Mouse (Mus musculus) CH12.LX (cell line): ENCODE measurements around the gene Minpp1. TPM values are rescaled to one million over a fixed set of nuclear protein-coding genes. Genes with fewer than 3 reads are reported as not detected.

Source experiments
- DNase-seq: peaks from one replicate; pipeline ENCODE4 v3.0.0-alpha.2; 2013; ENCODE audit errors: extremely low read depth
- H3K27ac ChIP-seq: 2 replicates; pipeline ENCODE4 v1.5.1; 2012; ENCODE audit warnings: low read depth, mild to moderate bottlenecking, control low read depth, moderate library complexity; ENCODE audit not compliant: insufficient read depth
- H3K27me3 ChIP-seq: replicated peaks from 2 replicates; pipeline ENCODE3; 2012; ENCODE audit warnings: inconsistent platforms
- H3K36me3 ChIP-seq, 2 experiments: replicated peaks in 1 of 2; 2 replicates each; pipeline versions ENCODE3 to v1.6.1; 2012; ENCODE audit warnings: inconsistent platforms in 1 of 2, low read length in 1 of 2, mild to moderate bottlenecking in 1 of 2, mixed read lengths in 1 of 2, moderate library complexity in 1 of 2; ENCODE audit not compliant: control insufficient read depth in 1 of 2, insufficient read depth in 1 of 2
- H3K4me1 ChIP-seq, 2 experiments: 2 replicates each; pipeline ENCODE4 v1.6.1; 2012; ENCODE audit warnings: inconsistent platforms in 1 of 2, moderate library complexity in 1 of 2; ENCODE audit not compliant: insufficient read depth in 2 of 2, control insufficient read depth in 1 of 2
- H3K4me2 ChIP-seq: 2 replicates; pipeline ENCODE4 v1.6.1; 2012; ENCODE audit warnings: low read depth, mild to moderate bottlenecking, control low read depth; ENCODE audit not compliant: poor library complexity, insufficient read depth, severe bottlenecking
- H3K4me3 ChIP-seq, 3 experiments: fragments of 150-350 bp in 1 of 3; sonication (generic) in 1 of 3; replicated peaks in 1 of 3; 2 replicates each; pipeline versions ENCODE3 to v1.5.1; 2011 to 2012; ENCODE audit warnings: low read depth in 2 of 3, low read length in 2 of 3, mild to moderate bottlenecking in 2 of 3, moderate library complexity in 2 of 3, control low read depth in 1 of 3, improper control_type of control experiment in 1 of 3, inconsistent platforms in 1 of 3, mixed read lengths in 1 of 3; ENCODE audit not compliant: poor library complexity in 1 of 3
- H3K79me2 ChIP-seq: replicated peaks from 2 replicates; pipeline ENCODE4 v1.6.1; 2012; ENCODE audit warnings: mild to moderate bottlenecking, moderate library complexity; ENCODE audit not compliant: control insufficient read depth, poor library complexity, insufficient read depth, severe bottlenecking; ENCODE audit errors: extremely low read depth
- H3K9ac ChIP-seq: 2 replicates; pipeline ENCODE4 v1.6.1; 2012; ENCODE audit warnings: low read depth, mild to moderate bottlenecking, control low read depth, moderate library complexity; ENCODE audit not compliant: insufficient read depth
- H3K9me3 ChIP-seq: replicated peaks from 2 replicates; pipeline ENCODE3; 2012; ENCODE audit warnings: low read length, inconsistent platforms, mixed read lengths
- CTCF ChIP-seq, 2 experiments: IDR thresholded peaks in 1 of 2; conservative IDR thresholded peaks in 1 of 2; 2 replicates each; pipeline ENCODE4 v1.5.1; 2011 to 2012; ENCODE audit warnings: low read depth in 2 of 2, low read length in 2 of 2, improper control_type of control experiment in 1 of 2, inconsistent platforms in 1 of 2, mild to moderate bottlenecking in 1 of 2, moderate library complexity in 1 of 2
- ELF1 ChIP-seq: IDR thresholded peaks from 2 replicates; pipeline ENCODE4 v1.6.1; 2014; ENCODE audit warnings: low read depth, mild to moderate bottlenecking, inconsistent platforms, low read length, improper control_type of control experiment
- IRF4 ChIP-seq: IDR thresholded peaks from 2 replicates; pipeline ENCODE4 v1.6.1; 2014; ENCODE audit warnings: low read depth, mild to moderate bottlenecking, inconsistent platforms, low read length, improper control_type of control experiment
- KAT2A ChIP-seq: IDR thresholded peaks from 2 replicates; pipeline ENCODE4 v1.6.1; 2012; ENCODE audit warnings: low read length, improper control_type of control experiment, inconsistent platforms; ENCODE audit not compliant: insufficient replicate concordance
- MAFK ChIP-seq: IDR thresholded peaks from 2 replicates; pipeline ENCODE4 v1.6.1; 2011; ENCODE audit warnings: low read length, improper control_type of control experiment; ENCODE audit not compliant: insufficient replicate concordance
- MAZ ChIP-seq: IDR thresholded peaks from 2 replicates; pipeline ENCODE4 v1.6.1; 2012; ENCODE audit warnings: low read depth, mild to moderate bottlenecking, inconsistent platforms, low read length, improper control_type of control experiment, moderate library complexity
- MXI1 ChIP-seq: IDR thresholded peaks from 2 replicates; pipeline ENCODE4 v1.6.1; 2011; ENCODE audit warnings: mild to moderate bottlenecking, low read depth, low read length, improper control_type of control experiment
- NRF1 ChIP-seq: IDR thresholded peaks from 2 replicates; pipeline ENCODE4 v1.6.1; 2014; ENCODE audit warnings: low read depth, mild to moderate bottlenecking, inconsistent platforms, low read length, improper control_type of control experiment, moderate library complexity
- TCF12 ChIP-seq: IDR thresholded peaks from 2 replicates; pipeline ENCODE4 v1.6.1; 2014; ENCODE audit warnings: low read depth, mild to moderate bottlenecking, inconsistent platforms, low read length, improper control_type of control experiment
- USF2 ChIP-seq: conservative IDR thresholded peaks from 2 replicates; pipeline ENCODE4 v1.6.1; 2011; ENCODE audit warnings: low read depth, low read length, improper control_type of control experiment
- ZC3H11A ChIP-seq: IDR thresholded peaks from 2 replicates; pipeline ENCODE4 v1.6.1; 2012; ENCODE audit warnings: low read depth, mild to moderate bottlenecking, inconsistent platforms, low read length, improper control_type of control experiment
- ZKSCAN1 ChIP-seq: IDR thresholded peaks from 2 replicates; pipeline ENCODE4 v1.6.1; 2012; ENCODE audit warnings: low read depth, inconsistent platforms, low read length, improper control_type of control experiment, borderline replicate concordance
- ZNF384 ChIP-seq: IDR thresholded peaks from 2 replicates; pipeline ENCODE4 v1.6.1; 2012; ENCODE audit warnings: low read depth, low read length, improper control_type of control experiment, inconsistent platforms
- dilution Hi-C: fragments of 300-500 bp; cut with MboI; formaldehyde crosslinking; loops from 2 replicates; pipeline ENCODE4 v1.14.3; 2020; ENCODE audit warnings: low sequenced_read_pairs; ENCODE audit not compliant: extremely low pct_unique_long_range_greater_than_20kb, extremely low pct_ligation_motif_present
- in situ Hi-C: fragments of 300-500 bp; cut with MboI; formaldehyde crosslinking; loops from 3 replicates; pipeline ENCODE4 v1.14.3; 2019; ENCODE audit warnings: low sequenced_read_pairs, low pct_ligation_motif_present, low pct_unique_long_range_greater_than_20kb, mixed read lengths
- polyA plus RNA-seq: library from polyadenylated mRNA; unstranded; fragments of >175 nt; gene quantifications from 2 replicates; pipeline ENCODE4 v1.2.1, GENCODE M21; 2012; ENCODE audit warnings: low read depth; ENCODE audit not compliant: insufficient read length
- total RNA-seq, 2 experiments: library from RNA; depleted of rRNA; stranded (reverse); fragments of 300-350 nt in 1 of 2; fragments of >200 nt in 1 of 2; gene quantifications; 2 replicates each; pipeline ENCODE4 v1.2.3; 2012 to 2014

Gene Minpp1
- total and polyA plus RNA-seq, 3 experiments: 50.5 to 73.2 (median 50.7) TPM

DNA sequence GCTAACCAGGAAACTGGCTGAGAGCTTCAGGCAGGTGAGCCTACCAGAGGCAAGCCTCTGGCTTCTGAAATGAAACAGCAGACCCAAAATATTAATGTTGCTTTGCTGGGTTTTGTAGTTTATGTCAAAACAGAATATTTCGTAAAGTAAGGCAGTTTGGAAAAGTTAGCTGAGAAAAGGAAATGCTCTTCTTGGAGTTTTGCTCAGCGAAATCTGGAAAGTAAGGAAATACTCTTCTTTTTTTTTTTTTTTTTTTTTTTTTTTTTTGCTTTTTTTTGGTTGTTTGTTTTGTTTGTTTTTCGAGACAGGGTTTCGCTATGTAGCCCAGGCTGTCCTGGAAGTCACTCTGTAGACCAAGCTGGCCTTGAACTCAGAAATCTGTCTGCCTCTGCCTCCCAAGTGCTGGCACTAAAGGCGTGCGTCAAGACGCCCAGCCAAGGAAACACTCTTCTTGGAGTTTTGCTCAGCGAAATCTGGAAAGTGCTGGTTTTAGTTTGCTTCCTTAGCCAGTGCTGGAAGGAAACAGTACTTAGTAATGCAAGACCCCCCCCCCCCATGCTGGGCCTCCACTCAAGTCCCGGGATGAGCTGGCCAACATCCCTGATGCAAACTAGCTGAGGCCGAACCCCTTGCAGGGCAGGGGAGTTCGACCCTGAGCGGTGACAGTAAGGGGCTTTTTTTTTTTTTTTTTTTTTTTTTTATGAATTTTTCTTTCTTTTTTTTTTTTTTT is 3.8 kb downstream of the Minpp1 start:
- H3K4me3 ChIP-seq: no peak overlapping the region
- dilution Hi-C loops: no loop called here
- no peak overlapping the region for H3K27ac ChIP-seq

DNA sequence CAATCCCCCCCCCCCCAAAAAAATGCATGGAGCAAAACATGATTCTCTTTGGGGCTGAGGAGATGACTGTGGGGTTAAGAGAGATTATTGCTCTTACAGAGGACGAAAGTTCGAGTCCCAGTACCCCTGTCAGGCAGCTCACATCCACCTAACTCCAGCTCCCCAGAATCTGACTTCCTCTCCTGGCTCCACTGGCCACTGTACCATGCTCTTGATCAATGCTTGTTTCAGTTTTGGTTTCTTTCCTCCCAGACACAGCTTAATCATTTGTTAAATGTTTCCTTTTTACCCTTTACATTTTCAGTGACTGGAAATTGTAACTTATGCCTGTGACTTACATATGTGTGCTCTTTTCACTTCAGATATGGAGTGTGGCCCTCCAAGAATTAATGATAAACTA is 5.4 kb downstream of the Minpp1 start:
- Histone ChIP-seq H3K27me3 (no peaks in the 10 kb centered on the region), H3K4me2 (peak overlapping the region; percentile 79; the same call in 1 of the 2 replicates)

More for the DNA sequence above, 3.8 kb downstream of the Minpp1 start:
- no peaks in the 10 kb centered on the region for H3K27me3 ChIP-seq
- peak overlapping the region; percentile 19 for H3K4me2 ChIP-seq
- no peak for TF ChIP-seq ZKSCAN1
- TF ChIP-seq ELF1: no peak
- 0 out of 2 replicates have a peak, but pooled peaks have one; percentile 21 for TF ChIP-seq MAZ
- no peak for TF ChIP-seq MXI1
- peak; percentile 76 for TF ChIP-seq IRF4
- no peak for TF ChIP-seq USF2
- no peak for TF ChIP-seq KAT2A
- peak; percentile 50 for TF ChIP-seq ZNF384
- TF ChIP-seq, all 38 proteins: peak for 3
- Histone ChIP-seq H3K9ac (no peak overlapping the region; the same call in 1 of the 2 replicates), H3K4me1 (peaks cover 0 to 50% of the 10 kb centered on the region in 2 experiments; a peak in 2 of 4 replicates), H3K79me2 (peaks cover 49% of the 10 kb centered on the region), H3K36me3 (peaks cover 13 to 24% of the 10 kb centered on the region in 2 experiments), H3K9me3 (no peaks in the 10 kb centered on the region)
- DNase-seq: no peak
- in situ Hi-C loops: no loop called here

GRCm38 (mm10) chr19:32492339-32492738 is 6.8 kb downstream of the Minpp1 start:
- Histone ChIP-seq H3K27ac (no peak overlapping the region), H3K4me2 (no peak overlapping the region), H3K27me3 (no peaks in the 10 kb centered on the region), H3K36me3 (peaks cover 24 to 53% of the 10 kb centered on the region in 2 experiments), H3K4me3 (no peak overlapping the region), H3K79me2 (peaks cover 41% of the 10 kb centered on the region), H3K9ac (no peak overlapping the region), H3K9me3 (no peaks in the 10 kb centered on the region), H3K4me1 (peaks cover 0 to 57% of the 10 kb centered on the region in 2 experiments; a peak in 2 of 4 replicates)
- DNase-seq: no peak
- TF ChIP-seq CTCF (conservative IDR thresholded peaks at IDR 0.05 in 1 of 2, IDR thresholded peaks at IDR 0.05 in 1 of 2; ENCODE audit: low read depth in 2 of 2, low read length in 2 of 2): peak in 1 of 2 experiments; percentile 50; a peak in 2 of 4 replicates
- TF ChIP-seq ZNF384: no peak
- dilution Hi-C loops: no loop called here
- in situ Hi-C loops: no loop called here

More for the DNA sequence above, 5.4 kb downstream of the Minpp1 start:
- TF ChIP-seq NRF1 (no peak), ZC3H11A (no peak), IRF4 (peak; percentile 44; the same call in 1 of the 2 replicates), TCF12 (no peak), MAFK (no peak)
- Histone ChIP-seq H3K4me3 (peak overlapping the region in 2 of 3 experiments; percentile 14 to 19), H3K4me1 (peaks cover 0 to 57% of the 10 kb centered on the region in 2 experiments; a peak in 2 of 4 replicates), H3K9ac (peak overlapping the region; percentile 67; the same call in 1 of the 2 replicates), H3K9me3 (no peaks in the 10 kb centered on the region), H3K27ac (no peak overlapping the region), H3K36me3 (peaks cover 24 to 40% of the 10 kb centered on the region in 2 experiments), H3K79me2 (peaks cover 49% of the 10 kb centered on the region)
- dilution Hi-C loops: no loop called here
- in situ Hi-C loops: no loop called here
- peak; percentile 37 for DNase-seq
